Mouse (Mus musculus): ENCODE measurements at regions not wholly inside any gene's neighbourhood (a gene's known extent, or its start where the extent isn't known, plus 50 kb on each side); places are given as distances from the start of the nearest gene placed in this dataset.
A peak's percentile ranks its signal among the peaks of the same experiment; 100 is the strongest.

- Histone ChIP-seq H3K9ac (ENCODE audit: low read depth, low read length) (no peak overlapping the region), H3K27ac (ENCODE audit: low read length) (no peak overlapping the region), H3K4me1 (ENCODE audit: control insufficient read depth, insufficient read depth, low read length) (peaks cover 3% of the 10 kb centered on the region; the same call in 1 of the 2 replicates), H3K9me3 (replicated peaks; ENCODE audit: control insufficient read depth, low read length, poor library complexity, severe bottlenecking) (no peaks in the 10 kb centered on the region), H3K4me2 (ENCODE audit: low read length) (no peak overlapping the region), H3K27me3 (ENCODE audit: control insufficient read depth, insufficient read depth, low read depth, low read length) (no peaks in the 10 kb centered on the region), H3K36me3 (ENCODE audit: control insufficient read depth, insufficient read depth, low read length) (no peaks in the 10 kb centered on the region), H3K4me3 (ENCODE audit: low read depth, low read length) (no peak overlapping the region)
- peak; percentile 40; the same call in 1 of the 2 replicates for ATAC-seq
- WGBS: 80% methylated on average over 7 of the region's 7 CpGs
These were observed 476.3 kb downstream of the Ccdc171 start for GRCm38 (mm10) chr4:84001645-84002044.

- Histone ChIP-seq H3K4me1 (ENCODE audit: control insufficient read depth, insufficient read depth, low read length) (peaks cover 3% of the 10 kb centered on the region; the same call in 1 of the 2 replicates), H3K4me3 (ENCODE audit: low read depth, low read length) (no peak overlapping the region), H3K4me2 (ENCODE audit: low read length) (no peak overlapping the region), H3K9me3 (replicated peaks; ENCODE audit: control insufficient read depth, low read length, poor library complexity, severe bottlenecking) (no peaks in the 10 kb centered on the region), H3K27me3 (ENCODE audit: control insufficient read depth, insufficient read depth, low read depth, low read length) (no peaks in the 10 kb centered on the region), H3K9ac (ENCODE audit: low read depth, low read length) (no peak overlapping the region), H3K36me3 (ENCODE audit: control insufficient read depth, insufficient read depth, low read length) (no peaks in the 10 kb centered on the region), H3K27ac (ENCODE audit: low read length) (no peak overlapping the region)
- ATAC-seq: no peak
- WGBS: 89% methylated on average over 7 of the region's 7 CpGs
These were observed 478.9 kb downstream of the Ccdc171 start for GRCm38 (mm10) chr4:84004055-84004778.

GRCm38 (mm10) chr4:84004786-84005382 lies 479.5 kb downstream of the Ccdc171 start:
- Histone ChIP-seq H3K4me1 (ENCODE audit: control insufficient read depth, insufficient read depth, low read length) (peaks cover 3% of the 10 kb centered on the region; the same call in 1 of the 2 replicates), H3K27ac (ENCODE audit: low read length) (no peak overlapping the region), H3K9me3 (replicated peaks; ENCODE audit: control insufficient read depth, low read length, poor library complexity, severe bottlenecking) (no peaks in the 10 kb centered on the region), H3K9ac (ENCODE audit: low read depth, low read length) (no peak overlapping the region), H3K27me3 (ENCODE audit: control insufficient read depth, insufficient read depth, low read depth, low read length) (no peaks in the 10 kb centered on the region), H3K36me3 (ENCODE audit: control insufficient read depth, insufficient read depth, low read length) (no peaks in the 10 kb centered on the region), H3K4me3 (ENCODE audit: low read depth, low read length) (no peak overlapping the region), H3K4me2 (ENCODE audit: low read length) (no peak overlapping the region)
- ATAC-seq: no peak
- 58% methylated on average over 10 of the region's 10 CpGs for WGBS

GRCm38 (mm10) chr4:84011941-84012340 lies 486.6 kb downstream of the Ccdc171 start:
- Histone ChIP-seq H3K36me3 (ENCODE audit: control insufficient read depth, insufficient read depth, low read length) (no peaks in the 10 kb centered on the region), H3K4me3 (ENCODE audit: low read depth, low read length) (no peak overlapping the region), H3K9me3 (replicated peaks; ENCODE audit: control insufficient read depth, low read length, poor library complexity, severe bottlenecking) (no peaks in the 10 kb centered on the region), H3K4me1 (ENCODE audit: control insufficient read depth, insufficient read depth, low read length) (no peaks in the 10 kb centered on the region), H3K27me3 (ENCODE audit: control insufficient read depth, insufficient read depth, low read depth, low read length) (no peaks in the 10 kb centered on the region), H3K9ac (ENCODE audit: low read depth, low read length) (no peak overlapping the region), H3K27ac (ENCODE audit: low read length) (no peak overlapping the region), H3K4me2 (ENCODE audit: low read length) (no peak overlapping the region)
- 96% methylated on average over 6 of the region's 6 CpGs for WGBS
- no peak for ATAC-seq

- 94% methylated on average over 4 of the region's 4 CpGs for WGBS
- Histone ChIP-seq H3K4me3 (ENCODE audit: low read depth, low read length) (no peak overlapping the region), H3K4me2 (ENCODE audit: low read length) (no peak overlapping the region)
These were observed 489.8 kb downstream of the Ccdc171 start for GRCm38 (mm10) chr4:84015139-84015538.

GRCm38 (mm10) chr4:84015552-84016169 lies 490.3 kb downstream of the Ccdc171 start:
- Histone ChIP-seq H3K4me2 (ENCODE audit: low read length) (no peak overlapping the region), H3K9ac (ENCODE audit: low read depth, low read length) (no peak overlapping the region), H3K4me1 (ENCODE audit: control insufficient read depth, insufficient read depth, low read length) (no peaks in the 10 kb centered on the region), H3K4me3 (ENCODE audit: low read depth, low read length) (no peak overlapping the region), H3K27ac (ENCODE audit: low read length) (no peak overlapping the region), H3K36me3 (ENCODE audit: control insufficient read depth, insufficient read depth, low read length) (no peaks in the 10 kb centered on the region), H3K27me3 (ENCODE audit: control insufficient read depth, insufficient read depth, low read depth, low read length) (no peaks in the 10 kb centered on the region), H3K9me3 (replicated peaks; ENCODE audit: control insufficient read depth, low read length, poor library complexity, severe bottlenecking) (no peaks in the 10 kb centered on the region)
- ATAC-seq: no peak
- 78% methylated on average over 8 of the region's 8 CpGs for WGBS

More at GRCm38 (mm10) chr4:84015139-84015538, 489.8 kb downstream of the Ccdc171 start:
- Histone ChIP-seq H3K9ac (ENCODE audit: low read depth, low read length) (no peak overlapping the region), H3K9me3 (replicated peaks; ENCODE audit: control insufficient read depth, low read length, poor library complexity, severe bottlenecking) (no peaks in the 10 kb centered on the region), H3K27ac (ENCODE audit: low read length) (no peak overlapping the region), H3K4me1 (ENCODE audit: control insufficient read depth, insufficient read depth, low read length) (no peaks in the 10 kb centered on the region), H3K36me3 (ENCODE audit: control insufficient read depth, insufficient read depth, low read length) (no peaks in the 10 kb centered on the region), H3K27me3 (ENCODE audit: control insufficient read depth, insufficient read depth, low read depth, low read length) (no peaks in the 10 kb centered on the region)
- ATAC-seq: no peak

- no peaks in the 10 kb centered on the region for H3K9me3 ChIP-seq (replicated peaks; ENCODE audit: control insufficient read depth, low read length, poor library complexity, severe bottlenecking)
- no peaks in the 10 kb centered on the region for H3K27me3 ChIP-seq (ENCODE audit: control insufficient read depth, insufficient read depth, low read depth, low read length)
- H3K9ac ChIP-seq (ENCODE audit: low read depth, low read length): no peak overlapping the region
- no peaks in the 10 kb centered on the region for H3K36me3 ChIP-seq (ENCODE audit: control insufficient read depth, insufficient read depth, low read length)
- no peaks in the 10 kb centered on the region for H3K4me1 ChIP-seq (ENCODE audit: control insufficient read depth, insufficient read depth, low read length)
- WGBS: 65% methylated on average over 7 of the region's 7 CpGs
- H3K4me2 ChIP-seq (ENCODE audit: low read length): no peak overlapping the region
- no peak overlapping the region for H3K4me3 ChIP-seq (ENCODE audit: low read depth, low read length)
- no peak overlapping the region for H3K27ac ChIP-seq (ENCODE audit: low read length)
- no peak for ATAC-seq
These were observed 492.8 kb downstream of the Ccdc171 start for GRCm38 (mm10) chr4:84018135-84018534.

GRCm38 (mm10) chr4:84018774-84019173 lies 493.4 kb downstream of the Ccdc171 start:
- H3K4me2 ChIP-seq (ENCODE audit: low read length): no peak overlapping the region
- H3K9ac ChIP-seq (ENCODE audit: low read depth, low read length): no peak overlapping the region
- WGBS: 89% methylated on average over 7 of the region's 7 CpGs
- no peaks in the 10 kb centered on the region for H3K4me1 ChIP-seq (ENCODE audit: control insufficient read depth, insufficient read depth, low read length)
- no peaks in the 10 kb centered on the region for H3K36me3 ChIP-seq (ENCODE audit: control insufficient read depth, insufficient read depth, low read length)
- H3K27ac ChIP-seq (ENCODE audit: low read length): no peak overlapping the region
- no peak for ATAC-seq
- H3K27me3 ChIP-seq (ENCODE audit: control insufficient read depth, insufficient read depth, low read depth, low read length): no peaks in the 10 kb centered on the region
- H3K4me3 ChIP-seq (ENCODE audit: low read depth, low read length): no peak overlapping the region
- H3K9me3 ChIP-seq (replicated peaks; ENCODE audit: control insufficient read depth, low read length, poor library complexity, severe bottlenecking): no peaks in the 10 kb centered on the region
